Mouse (Mus musculus) CH12.LX (cell line): ENCODE measurements at regions not wholly inside any gene's neighbourhood (a gene's known extent, or its start where the extent isn't known, plus 50 kb on each side); places are given as distances from the start of the nearest gene placed in this dataset.

Experiments
- DNase-seq: peaks from one replicate; pipeline ENCODE4 v3.0.0-alpha.2; 2013; ENCODE audit errors: extremely low read depth
- H3K27ac ChIP-seq: 2 replicates; pipeline ENCODE4 v1.5.1; 2012; ENCODE audit warnings: low read depth, mild to moderate bottlenecking, control low read depth, moderate library complexity; ENCODE audit not compliant: insufficient read depth
- H3K27me3 ChIP-seq: replicated peaks from 2 replicates; pipeline ENCODE3; 2012; ENCODE audit warnings: inconsistent platforms
- H3K36me3 ChIP-seq, 2 experiments: replicated peaks in 1 of 2; 2 replicates each; pipeline versions ENCODE3 to v1.6.1; 2012; ENCODE audit warnings: inconsistent platforms in 1 of 2, low read length in 1 of 2, mild to moderate bottlenecking in 1 of 2, mixed read lengths in 1 of 2, moderate library complexity in 1 of 2; ENCODE audit not compliant: control insufficient read depth in 1 of 2, insufficient read depth in 1 of 2
- H3K4me1 ChIP-seq, 2 experiments: 2 replicates each; pipeline ENCODE4 v1.6.1; 2012; ENCODE audit warnings: inconsistent platforms in 1 of 2, moderate library complexity in 1 of 2; ENCODE audit not compliant: insufficient read depth in 2 of 2, control insufficient read depth in 1 of 2
- H3K4me2 ChIP-seq: 2 replicates; pipeline ENCODE4 v1.6.1; 2012; ENCODE audit warnings: low read depth, mild to moderate bottlenecking, control low read depth; ENCODE audit not compliant: poor library complexity, insufficient read depth, severe bottlenecking
- H3K4me3 ChIP-seq, 3 experiments: fragments of 150-350 bp in 1 of 3; sonication (generic) in 1 of 3; replicated peaks in 1 of 3; 2 replicates each; pipeline versions ENCODE3 to v1.5.1; 2011 to 2012; ENCODE audit warnings: low read depth in 2 of 3, low read length in 2 of 3, mild to moderate bottlenecking in 2 of 3, moderate library complexity in 2 of 3, control low read depth in 1 of 3, improper control_type of control experiment in 1 of 3, inconsistent platforms in 1 of 3, mixed read lengths in 1 of 3; ENCODE audit not compliant: poor library complexity in 1 of 3
- H3K79me2 ChIP-seq: replicated peaks from 2 replicates; pipeline ENCODE4 v1.6.1; 2012; ENCODE audit warnings: mild to moderate bottlenecking, moderate library complexity; ENCODE audit not compliant: control insufficient read depth, poor library complexity, insufficient read depth, severe bottlenecking; ENCODE audit errors: extremely low read depth
- H3K9ac ChIP-seq: 2 replicates; pipeline ENCODE4 v1.6.1; 2012; ENCODE audit warnings: low read depth, mild to moderate bottlenecking, control low read depth, moderate library complexity; ENCODE audit not compliant: insufficient read depth
- H3K9me3 ChIP-seq: replicated peaks from 2 replicates; pipeline ENCODE3; 2012; ENCODE audit warnings: low read length, inconsistent platforms, mixed read lengths
- BHLHE40 ChIP-seq: IDR thresholded peaks from 2 replicates; pipeline ENCODE4 v1.6.1; 2011; ENCODE audit warnings: mild to moderate bottlenecking, low read depth, low read length, improper control_type of control experiment
- CHD1 ChIP-seq: IDR thresholded peaks from 2 replicates; pipeline ENCODE4 v1.6.1; 2012; ENCODE audit warnings: low read depth, low read length, improper control_type of control experiment, inconsistent platforms
- CHD2 ChIP-seq: IDR thresholded peaks from 2 replicates; pipeline ENCODE4 v1.6.1; 2011; ENCODE audit warnings: low read length, improper control_type of control experiment
- CTCF ChIP-seq, 2 experiments: IDR thresholded peaks in 1 of 2; conservative IDR thresholded peaks in 1 of 2; 2 replicates each; pipeline ENCODE4 v1.5.1; 2011 to 2012; ENCODE audit warnings: low read depth in 2 of 2, low read length in 2 of 2, improper control_type of control experiment in 1 of 2, inconsistent platforms in 1 of 2, mild to moderate bottlenecking in 1 of 2, moderate library complexity in 1 of 2
- E2F4 ChIP-seq: IDR thresholded peaks from 2 replicates; pipeline ENCODE4 v1.6.1; 2011; ENCODE audit warnings: low read depth, low read length, improper control_type of control experiment; ENCODE audit not compliant: insufficient replicate concordance
- ELF1 ChIP-seq: IDR thresholded peaks from 2 replicates; pipeline ENCODE4 v1.6.1; 2014; ENCODE audit warnings: low read depth, mild to moderate bottlenecking, inconsistent platforms, low read length, improper control_type of control experiment
- EP300 ChIP-seq: IDR thresholded peaks from 2 replicates; pipeline ENCODE4 v1.6.1; 2011; ENCODE audit warnings: low read length, improper control_type of control experiment
- ETS1 ChIP-seq: conservative IDR thresholded peaks from 2 replicates; pipeline ENCODE4 v1.6.1; 2012; ENCODE audit warnings: low read depth, mild to moderate bottlenecking, inconsistent platforms, low read length, improper control_type of control experiment, moderate library complexity
- GABPA ChIP-seq: IDR thresholded peaks from 2 replicates; pipeline ENCODE4 v1.6.1; 2012; ENCODE audit warnings: low read depth, low read length, improper control_type of control experiment, inconsistent platforms; ENCODE audit not compliant: insufficient replicate concordance
- IRF4 ChIP-seq: IDR thresholded peaks from 2 replicates; pipeline ENCODE4 v1.6.1; 2014; ENCODE audit warnings: low read depth, mild to moderate bottlenecking, inconsistent platforms, low read length, improper control_type of control experiment
- JUN ChIP-seq: IDR thresholded peaks from 2 replicates; pipeline ENCODE4 v1.6.1; 2011; ENCODE audit warnings: low read depth, mild to moderate bottlenecking, low read length, improper control_type of control experiment, moderate library complexity; ENCODE audit not compliant: insufficient read depth
- JUND ChIP-seq: conservative IDR thresholded peaks from 2 replicates; pipeline ENCODE4 v1.6.1; 2011; ENCODE audit warnings: low read depth, low read length, improper control_type of control experiment
- MAZ ChIP-seq: IDR thresholded peaks from 2 replicates; pipeline ENCODE4 v1.6.1; 2012; ENCODE audit warnings: low read depth, mild to moderate bottlenecking, inconsistent platforms, low read length, improper control_type of control experiment, moderate library complexity
- MEF2A ChIP-seq: IDR thresholded peaks from 2 replicates; pipeline ENCODE4 v1.6.1; 2014; ENCODE audit warnings: low read depth, mild to moderate bottlenecking, inconsistent platforms, low read length, improper control_type of control experiment, borderline replicate concordance
- NELFE ChIP-seq: IDR thresholded peaks from 2 replicates; pipeline ENCODE4 v1.6.1; 2011; ENCODE audit warnings: low read depth, low read length, improper control_type of control experiment
- NRF1 ChIP-seq: IDR thresholded peaks from 2 replicates; pipeline ENCODE4 v1.6.1; 2014; ENCODE audit warnings: low read depth, mild to moderate bottlenecking, inconsistent platforms, low read length, improper control_type of control experiment, moderate library complexity
- PAX5 ChIP-seq: IDR thresholded peaks from 2 replicates; pipeline ENCODE4 v1.6.1; 2012; ENCODE audit warnings: low read length, inconsistent platforms, mixed read lengths
- POLR2A ChIP-seq: IDR thresholded peaks from 2 replicates; pipeline ENCODE4 v1.6.1; 2011; ENCODE audit warnings: low read depth, mild to moderate bottlenecking, improper control_type of control experiment, low read length
- POLR2AphosphoS2 ChIP-seq: IDR thresholded peaks from 2 replicates; pipeline ENCODE4 v1.6.1; 2011; ENCODE audit warnings: low read depth, low read length, improper control_type of control experiment
- RAD21 ChIP-seq: IDR thresholded peaks from 2 replicates; pipeline ENCODE4 v1.6.1; 2011; ENCODE audit warnings: low read depth, mild to moderate bottlenecking, low read length, improper control_type of control experiment, moderate library complexity
- RCOR1 ChIP-seq: conservative IDR thresholded peaks from 2 replicates; pipeline ENCODE4 v1.6.1; 2012; ENCODE audit warnings: low read depth, mild to moderate bottlenecking, inconsistent platforms, low read length, improper control_type of control experiment
- SIN3A ChIP-seq: IDR thresholded peaks from 2 replicates; pipeline ENCODE4 v1.6.1; 2012; ENCODE audit warnings: low read length, improper control_type of control experiment, inconsistent platforms
- TCF12 ChIP-seq: IDR thresholded peaks from 2 replicates; pipeline ENCODE4 v1.6.1; 2014; ENCODE audit warnings: low read depth, mild to moderate bottlenecking, inconsistent platforms, low read length, improper control_type of control experiment
- UBTF ChIP-seq: IDR thresholded peaks from 2 replicates; pipeline ENCODE4 v1.6.1; 2012; ENCODE audit warnings: low read depth, mild to moderate bottlenecking, inconsistent platforms, low read length, improper control_type of control experiment, moderate library complexity
- dilution Hi-C: fragments of 300-500 bp; cut with MboI; formaldehyde crosslinking; loops from 2 replicates; pipeline ENCODE4 v1.14.3; 2020; ENCODE audit warnings: low sequenced_read_pairs; ENCODE audit not compliant: extremely low pct_unique_long_range_greater_than_20kb, extremely low pct_ligation_motif_present
- in situ Hi-C: fragments of 300-500 bp; cut with MboI; formaldehyde crosslinking; loops from 3 replicates; pipeline ENCODE4 v1.14.3; 2019; ENCODE audit warnings: low sequenced_read_pairs, low pct_ligation_motif_present, low pct_unique_long_range_greater_than_20kb, mixed read lengths

DNA sequence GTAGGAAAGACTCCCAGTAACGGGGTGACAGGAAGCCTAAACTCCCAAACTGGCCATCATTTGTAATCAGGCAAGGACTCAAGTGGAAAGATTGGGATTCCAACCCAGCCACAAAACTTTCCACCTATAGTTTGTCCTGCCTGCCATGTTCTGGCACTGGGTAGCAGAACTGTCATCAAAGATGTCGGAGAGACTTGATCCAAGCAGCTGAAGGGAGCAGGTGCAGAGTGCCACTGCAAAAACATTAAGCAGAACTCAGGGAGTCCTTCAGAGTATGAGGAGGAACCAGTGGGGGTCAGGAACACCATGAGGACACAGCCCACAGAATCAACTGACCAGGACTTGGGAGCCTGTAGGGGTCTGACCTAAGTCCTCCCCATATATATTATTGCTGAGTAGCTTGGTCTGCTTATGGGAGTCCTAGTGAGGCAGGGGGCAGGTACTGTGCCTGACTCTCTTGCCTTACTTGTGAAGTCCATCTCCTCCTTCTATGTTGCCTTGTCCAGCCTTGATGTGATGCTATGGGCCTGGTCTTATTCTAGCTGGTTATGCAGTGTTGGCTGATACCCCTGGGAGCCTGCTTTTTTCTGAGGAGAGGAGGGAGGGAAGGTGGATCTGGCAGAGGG, 323.5 kb downstream of the Arl4a start:
- no peaks in the 10 kb centered on the region for H3K79me2 ChIP-seq
- dilution Hi-C loops = no loop called here
- H3K27ac ChIP-seq = no peak overlapping the region
- DNase-seq = no peak
- peaks cover 0 to 5% of the 10 kb centered on the region in 2 experiments; a peak in 1 of 4 replicates for H3K4me1 ChIP-seq
- TF ChIP-seq BHLHE40 (no peak), MAZ (no peak), ETS1 (no peak), RAD21 (no peak), RCOR1 (no peak), POLR2A (no peak), E2F4 (no peak), CHD1 (no peak)
- H3K4me2 ChIP-seq = no peak overlapping the region
- in situ Hi-C loops = no loop called here
- no peaks in the 10 kb centered on the region for H3K27me3 ChIP-seq
- no peak overlapping the region for H3K4me3 ChIP-seq
- H3K9me3 ChIP-seq = no peaks in the 10 kb centered on the region
- H3K9ac ChIP-seq = no peak overlapping the region
- H3K36me3 ChIP-seq = no peaks in the 10 kb centered on the region

DNA sequence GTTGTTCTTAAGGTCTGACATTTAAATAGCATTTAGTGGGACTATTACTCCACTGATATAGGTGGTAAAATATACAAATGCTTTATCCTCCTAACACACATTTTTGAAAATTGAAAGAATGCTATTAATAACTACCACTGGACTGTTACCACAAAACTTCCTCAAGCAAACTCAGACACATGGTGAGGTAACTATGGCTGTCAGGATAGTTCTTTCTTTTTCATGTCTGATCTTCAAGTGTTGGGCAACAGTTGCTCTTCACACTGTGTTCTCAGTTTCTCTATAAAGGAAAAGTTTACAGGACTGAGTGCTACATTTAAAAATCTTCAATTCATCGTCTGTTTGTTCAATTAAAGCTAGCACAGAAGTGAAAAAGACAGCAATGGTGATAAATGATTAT, 326.0 kb downstream of the Arl4a start:
- H3K9ac ChIP-seq = no peak overlapping the region
- no peaks in the 10 kb centered on the region for H3K9me3 ChIP-seq
- no peak overlapping the region for H3K4me2 ChIP-seq
- dilution Hi-C loops (no loop called here), in situ Hi-C loops (no loop called here)
- no peak for DNase-seq
- no peak overlapping the region for H3K27ac ChIP-seq
- H3K4me1 ChIP-seq = peaks cover 0 to 5% of the 10 kb centered on the region in 2 experiments; a peak in 1 of 4 replicates
- H3K4me3 ChIP-seq = no peak overlapping the region
- H3K36me3 ChIP-seq = no peaks in the 10 kb centered on the region
- H3K79me2 ChIP-seq = no peaks in the 10 kb centered on the region
- no peaks in the 10 kb centered on the region for H3K27me3 ChIP-seq
- TF ChIP-seq CHD2 (no peak), UBTF (no peak), NELFE (no peak), PAX5 (no peak), CTCF (conservative IDR thresholded peaks at IDR 0.05 in 1 of 2, IDR thresholded peaks at IDR 0.05 in 1 of 2; ENCODE audit: low read depth in 2 of 2, low read length in 2 of 2) (no peak), SIN3A (no peak), IRF4 (no peak), NRF1 (no peak), TCF12 (no peak), EP300 (no peak), GABPA (no peak), RAD21 (no peak), POLR2A (no peak), MEF2A (no peak), JUND (no peak), POLR2AphosphoS2 (no peak), JUN (no peak), ELF1 (no peak)
